Mouse (Mus musculus) gastrocnemius, adult 2 months (tissue): Measurements from ENCODE around the gene Cdt1. TPM values are rescaled to one million over a fixed set of nuclear protein-coding genes. Genes with fewer than 3 reads are reported as not detected.

Experiments used
- DNase-seq: peaks from one replicate; pipeline ENCODE4 v3.0.0; 2022
- H3K27ac ChIP-seq: fragments of 200-600 bp; 2 replicates; pipeline ENCODE4 v1.8.1; 2022; ENCODE audit warnings: mild to moderate bottlenecking
- H3K4me3 ChIP-seq: fragments of 200-600 bp; 2 replicates; pipeline ENCODE4 v1.8.1; 2022; ENCODE audit warnings: mild to moderate bottlenecking, moderate library complexity
- CTCF ChIP-seq: fragments of 200-600 bp; IDR thresholded peaks from 2 replicates; pipeline ENCODE4 v1.8.1; 2022; ENCODE audit warnings: antibody characterized with exemption, mild to moderate bottlenecking, moderate library complexity
- intact Hi-C: fragments of 180-260 bp; cut with DNase I; formaldehyde crosslinking; loops from one replicate; pipeline ENCODE4 v1.15.1; 2025
- total RNA-seq, 2 experiments: library from RNA; stranded (reverse); gene quantifications; 2 replicates each; pipeline ENCODE4 v1.2.3; 2021

The Cdt1 gene
- total RNA-seq, 2 experiments from 2014 or later, result 0.78 to 1.5 TPM

GRCm38 (mm10) chr8:122585411-122585891 lies 17.6 kb downstream of the Cdt1 start:
- H3K27ac ChIP-seq, result no peak overlapping the region
- intact Hi-C loops, result no loop called here
- H3K4me3 ChIP-seq, result no peak overlapping the region
- no peak for DNase-seq
- no peak for TF ChIP-seq CTCF

GRCm38 (mm10) chr8:122586171-122586570 lies 18.4 kb downstream of the Cdt1 start:
- TF ChIP-seq CTCF, result no peak
- H3K27ac ChIP-seq, result no peak overlapping the region
- intact Hi-C loops, result no loop called here

GRCm38 (mm10) chr8:122586749-122587148 lies 18.9 kb downstream of the Cdt1 start:
- DNase-seq, result no peak
- no peak overlapping the region for H3K4me3 ChIP-seq
- no peak overlapping the region for H3K27ac ChIP-seq
- intact Hi-C loops, result no loop called here
- no peak for TF ChIP-seq CTCF

More at GRCm38 (mm10) chr8:122586171-122586570, 18.4 kb downstream of the Cdt1 start:
- H3K4me3 ChIP-seq, result no peak overlapping the region
- no peak for DNase-seq

GRCm38 (mm10) chr8:122593240-122593639 lies 25.4 kb downstream of the Cdt1 start:
- TF ChIP-seq CTCF, result no peak
- DNase-seq, result no peak
- intact Hi-C loops, result loop anchor here (10.0 kb wide), 1 partner anchor 482 kb away; no protein-coding TSS in a partner anchor
- no peak overlapping the region for H3K27ac ChIP-seq
- no peak overlapping the region for H3K4me3 ChIP-seq

- no peak overlapping the region for H3K27ac ChIP-seq
- no peak overlapping the region for H3K4me3 ChIP-seq
- DNase-seq, result no peak
- intact Hi-C loops, result loop anchor here (10.0 kb wide), 1 partner anchor 481 kb away; no protein-coding TSS in a partner anchor
- TF ChIP-seq CTCF, result no peak
These were observed 26.1 kb downstream of the Cdt1 start for GRCm38 (mm10) chr8:122593783-122594507.

GRCm38 (mm10) chr8:122596031-122596430 lies 28.2 kb downstream of the Cdt1 start:
- Histone ChIP-seq H3K4me3 (no peak overlapping the region), H3K27ac (no peak overlapping the region)
- no peak for TF ChIP-seq CTCF
- DNase-seq, result no peak
- intact Hi-C loops, result loop anchor here (10.0 kb wide), 1 partner anchor 479 kb away; no protein-coding TSS in a partner anchor

GRCm38 (mm10) chr8:122600666-122601065 lies 32.9 kb downstream of the Cdt1 start:
- no peak overlapping the region for H3K4me3 ChIP-seq
- no peak for DNase-seq
- TF ChIP-seq CTCF, result no peak
- no peak overlapping the region for H3K27ac ChIP-seq
- intact Hi-C loops, result no loop called here

GRCm38 (mm10) chr8:122604640-122605039 lies 36.8 kb downstream of the Cdt1 start:
- no peak overlapping the region for H3K27ac ChIP-seq
- intact Hi-C loops, result no loop called here
- no peak for DNase-seq
- no peak overlapping the region for H3K4me3 ChIP-seq
- TF ChIP-seq CTCF, result no peak

GRCm38 (mm10) chr8:122605367-122605766 lies 37.6 kb downstream of the Cdt1 start:
- intact Hi-C loops, result no loop called here
- no peak overlapping the region for H3K27ac ChIP-seq
- H3K4me3 ChIP-seq, result no peak overlapping the region
- TF ChIP-seq CTCF, result no peak
- no peak for DNase-seq

GRCm38 (mm10) chr8:122606810-122607209 lies 39.0 kb downstream of the Cdt1 start:
- H3K27ac ChIP-seq, result no peak overlapping the region
- no peak for TF ChIP-seq CTCF
- no peak for DNase-seq
- intact Hi-C loops, result no loop called here
- no peak overlapping the region for H3K4me3 ChIP-seq

- H3K4me3 ChIP-seq, result no peak overlapping the region
- no peak overlapping the region for H3K27ac ChIP-seq
- intact Hi-C loops, result no loop called here
- no peak for TF ChIP-seq CTCF
- DNase-seq, result no peak
These were observed 42.4 kb downstream of the Cdt1 start for GRCm38 (mm10) chr8:122610209-122610608.

GRCm38 (mm10) chr8:122610612-122611277 lies 42.9 kb downstream of the Cdt1 start:
- Histone ChIP-seq H3K4me3 (peak overlapping the region; percentile 86), H3K27ac (peak overlapping the region; percentile 94)
- no peak for DNase-seq
- no peak for TF ChIP-seq CTCF
- intact Hi-C loops, result no loop called here
